Mouse (Mus musculus): ENCODE measurements at regions not wholly inside any gene's neighbourhood (a gene's known extent, or its start where the extent isn't known, plus 50 kb on each side); places are given as distances from the start of the nearest gene placed in this dataset.

GRCm38 (mm10) chr5:111946281-111946680 is 212.6 kb downstream of the Gm26897 start:
- DNase-seq (ENCODE audit: low spot score), result no peak

GRCm38 (mm10) chr5:111957698-111958097 is 224.0 kb downstream of the Gm26897 start:
- no peak for DNase-seq (ENCODE audit: low spot score)

- DNase-seq (ENCODE audit: low spot score), result no peak
Observed at GRCm38 (mm10) chr5:111958226-111958625, 224.5 kb downstream of the Gm26897 start.

GRCm38 (mm10) chr5:111965311-111965710 is 231.6 kb downstream of the Gm26897 start:
- no peak for DNase-seq (ENCODE audit: low spot score)

GRCm38 (mm10) chr5:111968121-111968520 is 234.4 kb downstream of the Gm26897 start:
- DNase-seq (ENCODE audit: low spot score), result no peak

GRCm38 (mm10) chr5:111968701-111969100 is 235.0 kb downstream of the Gm26897 start:
- DNase-seq (ENCODE audit: low spot score), result no peak

GRCm38 (mm10) chr5:111971193-111971592 is 237.5 kb downstream of the Gm26897 start:
- DNase-seq (ENCODE audit: low spot score), result no peak

GRCm38 (mm10) chr5:111971952-111972351 is 238.2 kb downstream of the Gm26897 start:
- no peak for DNase-seq (ENCODE audit: low spot score)

- no peak for DNase-seq (ENCODE audit: low spot score)
Observed at GRCm38 (mm10) chr5:111975686-111976085, 242.0 kb downstream of the Gm26897 start.

- no peak for DNase-seq (ENCODE audit: low spot score)
Observed at GRCm38 (mm10) chr5:111979601-111980000, 245.9 kb downstream of the Gm26897 start.

- DNase-seq (ENCODE audit: low spot score), result no peak
Observed at GRCm38 (mm10) chr5:111982106-111982505, 248.4 kb downstream of the Gm26897 start.

- DNase-seq (ENCODE audit: low spot score), result no peak
Observed at GRCm38 (mm10) chr5:111985997-111986396, 252.3 kb downstream of the Gm26897 start.

GRCm38 (mm10) chr5:111987036-111987435 is 253.3 kb downstream of the Gm26897 start:
- DNase-seq (ENCODE audit: low spot score), result no peak

GRCm38 (mm10) chr5:111991805-111992204 is 258.1 kb downstream of the Gm26897 start:
- DNase-seq (ENCODE audit: low spot score), result no peak

GRCm38 (mm10) chr5:111993221-111993620 is 259.1 kb downstream of the Cryba4 start:
- no peak for DNase-seq (ENCODE audit: low spot score)

GRCm38 (mm10) chr5:111993930-111994329 is 258.4 kb downstream of the Cryba4 start:
- DNase-seq (ENCODE audit: low spot score), result no peak

GRCm38 (mm10) chr5:111996806-111997205 is 255.5 kb downstream of the Cryba4 start:
- DNase-seq (ENCODE audit: low spot score), result no peak

- DNase-seq (ENCODE audit: low spot score), result no peak
Observed at GRCm38 (mm10) chr5:112001742-112002701, 250.3 kb downstream of the Cryba4 start.

GRCm38 (mm10) chr5:112002856-112003660 is 249.3 kb downstream of the Cryba4 start:
- no peak for DNase-seq (ENCODE audit: low spot score)

GRCm38 (mm10) chr5:112004041-112004440 is 248.3 kb downstream of the Cryba4 start:
- DNase-seq (ENCODE audit: low spot score), result no peak

- no peak for DNase-seq (ENCODE audit: low spot score)
Observed at GRCm38 (mm10) chr5:112012505-112013164, 239.7 kb downstream of the Cryba4 start.

- no peak for DNase-seq (ENCODE audit: low spot score)
Observed at GRCm38 (mm10) chr5:112018925-112019324, 233.4 kb downstream of the Cryba4 start.
